Mouse (Mus musculus) bone marrow, adult 2 months (tissue): ENCODE measurements around the gene Slc16a10.

ENCODE experiments used
- CTCF ChIP-seq: fragments of 200-500 bp; IDR thresholded peaks from 2 replicates; pipeline ENCODE4 v1.5.1; 2011; ENCODE audit warnings: low read length, control low read depth; ENCODE audit not compliant: control insufficient read depth, insufficient read depth
- POLR2A ChIP-seq: fragments of 200-500 bp; IDR thresholded peaks from 2 replicates; pipeline ENCODE4 v1.6.1; 2011; ENCODE audit warnings: low read depth, mild to moderate bottlenecking, control low read depth, low read length, borderline replicate concordance; ENCODE audit not compliant: control insufficient read depth

DNA sequence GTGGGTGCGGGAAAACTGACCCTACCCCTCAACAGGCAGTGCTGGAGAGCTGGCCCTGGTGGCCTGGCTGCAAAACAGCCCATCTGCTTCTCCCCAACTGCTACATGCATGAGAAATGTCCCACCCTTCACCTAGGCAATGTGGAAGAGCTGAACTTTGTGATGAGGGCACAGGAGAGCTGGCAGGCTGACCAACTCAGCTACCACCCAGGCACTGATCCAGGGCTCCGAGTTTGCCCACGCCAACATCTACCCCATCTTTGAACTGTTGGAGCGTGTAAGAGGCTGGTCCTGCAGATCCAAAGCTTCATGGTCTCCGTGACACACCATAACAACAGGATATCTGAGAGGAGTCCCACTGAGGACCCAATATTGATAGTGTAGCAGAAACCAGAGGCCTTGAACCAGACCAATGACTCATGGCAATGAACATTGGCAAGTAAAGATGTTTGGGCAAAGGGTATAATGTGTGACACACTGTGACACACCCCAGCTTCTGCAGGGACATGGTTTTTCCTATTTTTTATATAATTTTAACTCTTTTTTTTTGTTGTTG is 19.7 kb upstream of the Slc16a10 start:
- TF ChIP-seq POLR2A, result no peak
- TF ChIP-seq CTCF, result no peak
